Mouse (Mus musculus) liver, embryonic 13.5 days (tissue): Measurements from ENCODE around the gene Camk2n2. TPM values are rescaled to one million over a fixed set of nuclear protein-coding genes. Genes with fewer than 3 reads are reported as not detected.

Experiments used
- ATAC-seq: fragments of 200-750 bp; cut with Nextera tagmentation; 2 replicates; pipeline ENCODE4 v1.8.0; 2017; ENCODE audit warnings: low read depth, mild to moderate bottlenecking, moderate number of reproducible peaks, moderate library complexity
- DNase-seq: peaks from one replicate; pipeline ENCODE4 v3.0.0; 2022
- H3K27ac ChIP-seq: fragments of 300-500 bp; sonication (generic); 2 replicates; pipeline ENCODE4 v1.5.1; 2015; ENCODE audit warnings: moderate library complexity, mild to moderate bottlenecking, inconsistent platforms
- H3K27me3 ChIP-seq: fragments of 300-500 bp; sonication (generic); 2 replicates; pipeline ENCODE4 v1.6.1; 2015; ENCODE audit warnings: mild to moderate bottlenecking, inconsistent platforms
- H3K36me3 ChIP-seq: fragments of 300-500 bp; sonication (generic); 2 replicates; pipeline ENCODE4 v1.6.1; 2015; ENCODE audit warnings: mild to moderate bottlenecking, inconsistent platforms
- H3K4me1 ChIP-seq: fragments of 300-500 bp; sonication (generic); replicated peaks from 2 replicates; pipeline ENCODE4 v1.6.1; 2015; ENCODE audit warnings: inconsistent platforms
- H3K4me2 ChIP-seq: fragments of 300-500 bp; sonication (generic); 2 replicates; pipeline ENCODE4 v1.6.1; 2015; ENCODE audit warnings: inconsistent platforms, mild to moderate bottlenecking, moderate library complexity
- H3K4me3 ChIP-seq: fragments of 300-500 bp; sonication (generic); replicated peaks from 2 replicates; pipeline ENCODE4 v1.5.1; 2015; ENCODE audit warnings: mild to moderate bottlenecking, inconsistent platforms
- H3K9ac ChIP-seq: fragments of 300-500 bp; sonication (generic); 2 replicates; pipeline ENCODE4 v1.6.1; 2015; ENCODE audit warnings: mild to moderate bottlenecking, inconsistent platforms
- H3K9me3 ChIP-seq: fragments of 300-500 bp; sonication (generic); replicated peaks from 2 replicates; pipeline ENCODE4 v1.6.1; 2016; ENCODE audit warnings: inconsistent platforms
- WGBS: fragments of 180-500 bp; shearing (Covaris S2); methylation state at CpG from one replicate; pipeline ENCODE4 v1.1.7; 2015; ENCODE audit not compliant: insufficient replicate concordance; 5-methylcytosine and 5-hydroxymethylcytosine counted together
- polyA plus RNA-seq: library from polyadenylated mRNA; unstranded; fragments of >200 nt; fragmentation: Nextera tagmentation; extraction: Ambion mirVana; gene quantifications from 2 replicates; pipeline ENCODE4 v1.2.1, GENCODE M21; 2015

Gene Camk2n2
- polyA plus RNA-seq, 1 experiment from 2014 or later: 0.10 TPM

DNA sequence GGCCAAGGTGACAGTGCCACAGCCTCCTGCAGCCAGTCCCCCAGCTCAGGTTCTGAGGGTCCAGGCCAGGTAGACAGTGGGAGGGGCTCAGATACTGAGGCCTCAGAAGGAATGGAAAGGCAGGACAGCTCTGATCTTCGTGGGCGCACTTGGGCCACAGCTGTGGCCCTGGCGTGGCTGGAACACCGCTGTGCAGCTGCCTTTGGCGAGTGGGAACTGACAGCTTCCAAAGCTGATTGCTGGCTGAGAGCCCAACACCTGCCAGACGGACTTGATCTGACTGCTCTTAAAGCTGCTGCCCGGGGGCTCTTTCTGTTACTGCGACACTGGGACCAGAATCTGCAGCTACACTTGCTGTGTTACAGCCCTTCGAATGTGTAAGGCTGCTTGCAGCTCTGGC is 16.4 kb downstream of the Camk2n2 start:
- Histone ChIP-seq H3K4me3 (no peak overlapping the region), H3K27me3 (peaks cover 3% of the 10 kb centered on the region; the same call in 1 of the 2 replicates), H3K36me3 (peaks cover 50% of the 10 kb centered on the region), H3K9me3 (no peaks in the 10 kb centered on the region), H3K9ac (no peak overlapping the region), H3K4me2 (no peak overlapping the region), H3K4me1 (peaks cover 12% of the 10 kb centered on the region), H3K27ac (no peak overlapping the region)
- WGBS: 74% methylated on average over 9 of the region's 9 CpGs
- no peak for DNase-seq
- no peak for ATAC-seq

DNA sequence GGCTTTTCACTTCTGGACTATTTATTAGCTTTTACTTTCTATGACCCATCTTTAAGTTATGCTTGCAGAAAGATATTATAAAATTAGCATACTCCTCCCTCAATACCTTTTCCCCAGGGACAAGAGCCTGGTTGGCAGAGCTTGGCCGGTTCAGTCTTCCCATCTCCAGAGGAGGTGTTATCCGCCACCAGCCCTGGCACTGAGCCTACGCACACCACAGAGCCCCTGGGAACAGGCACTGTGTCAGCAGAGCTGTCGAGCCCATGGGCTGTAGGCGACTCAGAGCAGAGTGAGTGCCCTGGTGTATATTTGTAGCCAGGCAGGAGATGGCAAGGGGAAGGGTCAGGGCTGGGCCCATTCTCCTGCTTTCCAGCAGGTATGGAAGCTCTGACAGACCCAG is 20.6 kb downstream of the Camk2n2 start:
- Histone ChIP-seq H3K27ac (no peak overlapping the region), H3K36me3 (peaks cover 14% of the 10 kb centered on the region), H3K4me2 (no peak overlapping the region), H3K9me3 (no peaks in the 10 kb centered on the region), H3K4me3 (no peak overlapping the region), H3K27me3 (peaks cover 3% of the 10 kb centered on the region; the same call in 1 of the 2 replicates), H3K4me1 (peaks cover 20% of the 10 kb centered on the region), H3K9ac (no peak overlapping the region)
- WGBS: 67% methylated on average over 5 of the region's 5 CpGs
- no peak for ATAC-seq
- DNase-seq: no peak

DNA sequence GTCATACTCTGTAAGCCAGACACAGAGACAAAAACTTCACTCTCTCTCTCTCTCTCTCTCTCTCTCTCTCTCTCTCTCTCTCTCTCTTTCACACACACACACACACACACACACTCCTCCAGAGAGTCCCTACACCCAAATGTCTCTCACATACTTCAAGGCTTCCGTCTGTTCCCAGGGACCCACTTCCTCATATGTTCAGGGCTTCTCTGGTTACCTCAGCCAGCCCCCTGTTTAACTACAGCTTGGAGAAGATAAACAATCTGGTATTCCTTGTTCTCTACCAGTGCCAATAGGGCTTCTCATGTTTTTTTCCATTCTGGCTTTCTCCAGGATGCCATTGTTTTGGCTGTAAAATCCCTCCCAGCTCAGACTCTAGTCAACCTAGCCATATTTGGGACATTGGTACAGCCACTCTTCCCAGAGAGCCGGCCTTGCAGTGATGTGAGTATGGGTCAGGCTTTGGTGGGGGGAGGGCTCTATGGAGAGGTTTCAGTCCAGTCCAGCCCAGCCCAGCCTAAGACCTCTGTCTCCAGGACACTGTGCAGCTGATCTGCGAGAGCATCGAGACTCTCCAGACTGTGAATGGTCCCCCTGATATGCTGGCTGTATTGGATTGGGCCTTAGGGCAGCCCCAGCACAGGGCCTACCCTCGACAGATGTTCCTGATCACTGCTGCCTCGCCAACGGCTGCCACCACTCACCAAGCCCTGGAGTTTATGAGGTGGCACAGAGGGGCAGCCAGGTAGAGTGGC is 24.2 kb downstream of the Camk2n2 start:
- no peaks in the 10 kb centered on the region for H3K9me3 ChIP-seq
- no peaks in the 10 kb centered on the region for H3K36me3 ChIP-seq
- H3K9ac ChIP-seq: no peak overlapping the region
- no peak overlapping the region for H3K27ac ChIP-seq
- H3K4me1 ChIP-seq: peaks cover 41% of the 10 kb centered on the region
- WGBS: 55% methylated on average over 7 of the region's 7 CpGs
- H3K4me3 ChIP-seq: no peak overlapping the region
- DNase-seq: no peak
- peak; percentile 24 for ATAC-seq
- H3K27me3 ChIP-seq: peaks cover 31% of the 10 kb centered on the region
- H3K4me2 ChIP-seq: no peak overlapping the region

DNA sequence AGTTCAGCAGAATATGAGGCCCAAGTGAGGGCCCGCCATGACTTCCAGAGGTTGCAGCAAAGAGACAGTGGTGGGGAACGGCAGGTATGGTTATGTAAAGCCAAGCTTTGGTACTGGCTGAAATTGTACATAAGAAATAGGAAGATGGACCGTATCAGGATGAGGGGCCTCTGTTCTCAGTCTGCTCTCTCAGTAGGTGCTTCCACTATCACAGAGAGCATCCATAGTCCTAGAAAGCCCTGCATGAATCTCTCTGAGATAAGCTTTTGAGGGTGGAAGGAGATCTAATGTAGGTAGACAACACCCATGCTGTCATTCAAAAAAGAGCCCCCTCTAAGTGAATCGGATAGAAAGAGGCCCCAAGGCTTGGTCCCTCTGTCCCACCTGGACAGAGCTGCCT is 25.4 kb downstream of the Camk2n2 start:
- Histone ChIP-seq H3K4me2 (peak overlapping the region; percentile 50), H3K27me3 (peaks cover 42% of the 10 kb centered on the region), H3K9ac (peak overlapping the region; percentile 30; the same call in 1 of the 2 replicates), H3K9me3 (no peaks in the 10 kb centered on the region), H3K4me1 (peaks cover 48% of the 10 kb centered on the region), H3K27ac (peak overlapping the region; percentile 35; the same call in 1 of the 2 replicates), H3K4me3 (no peak overlapping the region), H3K36me3 (no peaks in the 10 kb centered on the region)
- ATAC-seq (peak; percentile 51), DNase-seq (no peak)
- WGBS: 41% methylated on average over 4 of the region's 4 CpGs

DNA sequence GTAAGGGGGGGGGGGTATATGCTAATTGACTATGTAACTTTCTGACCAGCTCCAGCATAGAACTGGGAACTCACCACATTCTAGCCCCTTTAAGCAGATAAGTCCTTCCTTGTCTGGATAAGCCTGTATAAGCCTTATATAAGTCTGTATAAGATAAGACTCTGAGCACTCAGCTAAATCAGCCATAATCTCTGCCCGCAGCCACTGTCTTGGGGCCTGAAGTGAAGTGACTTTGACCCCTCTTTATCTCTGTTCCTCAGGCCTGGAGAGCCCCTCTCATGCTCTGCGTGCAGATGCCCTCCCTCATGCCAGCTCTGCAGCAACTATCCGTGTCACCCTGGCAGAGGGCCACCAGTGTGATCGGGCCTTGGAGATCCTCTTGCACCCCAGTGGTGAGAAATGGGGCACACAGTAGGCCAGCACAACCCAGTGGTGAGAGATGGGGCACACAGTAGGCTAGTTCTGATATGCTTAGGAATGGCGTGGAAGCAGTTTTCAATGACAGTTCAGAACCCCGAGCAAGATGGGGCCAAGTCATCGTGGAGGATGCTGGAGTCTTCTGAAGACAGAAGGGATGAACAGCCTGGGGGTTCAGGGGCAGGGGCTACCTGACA is 25.9 kb downstream of the Camk2n2 start:
- peak overlapping the region; percentile 50 for H3K4me2 ChIP-seq
- peak; percentile 71 for DNase-seq
- H3K4me1 ChIP-seq: peaks cover 54% of the 10 kb centered on the region
- H3K9ac ChIP-seq: peak overlapping the region; percentile 30; the same call in 1 of the 2 replicates
- H3K27ac ChIP-seq: peak overlapping the region; percentile 35; the same call in 1 of the 2 replicates
- peaks cover 47% of the 10 kb centered on the region for H3K27me3 ChIP-seq
- no peaks in the 10 kb centered on the region for H3K36me3 ChIP-seq
- 29% methylated on average over 7 of the region's 7 CpGs for WGBS
- H3K9me3 ChIP-seq: no peaks in the 10 kb centered on the region
- ATAC-seq: peak; percentile 90
- no peak overlapping the region for H3K4me3 ChIP-seq

DNA sequence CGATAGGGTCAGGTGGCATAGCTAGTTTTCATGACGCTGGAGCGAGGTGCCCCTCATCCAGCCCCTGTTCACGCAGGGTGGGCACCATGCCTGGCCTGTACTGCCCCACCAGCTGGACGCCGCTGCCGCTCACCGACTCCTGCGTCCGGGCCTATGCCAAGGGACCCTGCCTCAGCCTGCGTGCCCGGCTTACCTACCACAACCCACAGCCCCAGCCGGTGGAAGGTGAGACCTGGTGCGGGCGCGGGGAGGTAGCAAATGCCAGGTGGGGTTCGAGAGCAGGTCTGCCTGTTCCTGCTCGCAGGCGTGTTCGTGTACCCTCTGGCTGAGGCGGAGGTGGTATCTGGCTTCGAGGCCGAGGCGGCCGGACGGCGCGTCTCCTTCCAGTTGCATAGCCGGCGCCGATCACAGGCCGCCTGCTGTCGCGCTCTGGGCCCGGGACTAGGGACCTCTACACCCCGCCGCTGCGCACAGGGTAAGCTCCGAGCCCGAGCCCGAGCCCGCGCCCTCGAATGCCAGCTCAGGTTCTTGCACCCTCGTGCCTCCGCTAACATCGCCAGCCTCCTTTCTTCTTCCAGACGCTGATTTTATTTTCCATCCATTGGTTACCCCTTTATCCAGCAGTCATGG is 29.9 kb downstream of the Camk2n2 start:
- DNase-seq: no peak
- H3K27me3 ChIP-seq: peaks cover 80% of the 10 kb centered on the region

DNA sequence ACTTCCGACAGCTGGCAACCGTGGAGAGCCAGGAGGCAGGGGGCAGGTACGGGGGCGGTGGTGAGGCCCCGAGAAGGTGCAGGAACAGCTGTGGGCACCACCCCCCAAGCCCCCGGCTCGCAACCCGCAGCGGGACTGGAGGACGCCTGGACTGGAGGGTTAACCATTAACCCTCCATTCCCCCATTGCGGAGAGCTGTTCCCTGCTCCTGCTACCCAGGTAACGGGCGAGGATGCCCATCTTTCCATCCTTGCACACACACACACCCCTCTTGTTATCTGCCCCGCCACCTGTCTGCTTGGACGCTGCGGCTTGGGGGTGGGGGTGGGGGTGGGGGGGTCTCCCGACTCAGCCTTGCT is 30.4 kb downstream of the Camk2n2 start:
- H3K9ac ChIP-seq: no peak overlapping the region
- no peak overlapping the region for H3K27ac ChIP-seq
- peaks cover 45% of the 10 kb centered on the region for H3K4me1 ChIP-seq
- peak overlapping the region; percentile 50 for H3K4me3 ChIP-seq
- WGBS: under 1% methylated on average over 15 of the region's 17 CpGs
- H3K9me3 ChIP-seq: no peaks in the 10 kb centered on the region
- ATAC-seq (no peak), DNase-seq (no peak)
- H3K4me2 ChIP-seq: peak overlapping the region; percentile 71
- H3K27me3 ChIP-seq: peaks cover 84% of the 10 kb centered on the region
- H3K36me3 ChIP-seq: no peaks in the 10 kb centered on the region

More for the DNA sequence above, 29.9 kb downstream of the Camk2n2 start:
- Histone ChIP-seq H3K4me3 (peak overlapping the region; percentile 50), H3K4me1 (peaks cover 50% of the 10 kb centered on the region), H3K9ac (no peak overlapping the region), H3K27ac (no peak overlapping the region), H3K9me3 (no peaks in the 10 kb centered on the region), H3K4me2 (peak overlapping the region; percentile 71), H3K36me3 (no peaks in the 10 kb centered on the region)
- no peak for ATAC-seq
- WGBS: 7% methylated on average over 48 of the region's 48 CpGs

DNA sequence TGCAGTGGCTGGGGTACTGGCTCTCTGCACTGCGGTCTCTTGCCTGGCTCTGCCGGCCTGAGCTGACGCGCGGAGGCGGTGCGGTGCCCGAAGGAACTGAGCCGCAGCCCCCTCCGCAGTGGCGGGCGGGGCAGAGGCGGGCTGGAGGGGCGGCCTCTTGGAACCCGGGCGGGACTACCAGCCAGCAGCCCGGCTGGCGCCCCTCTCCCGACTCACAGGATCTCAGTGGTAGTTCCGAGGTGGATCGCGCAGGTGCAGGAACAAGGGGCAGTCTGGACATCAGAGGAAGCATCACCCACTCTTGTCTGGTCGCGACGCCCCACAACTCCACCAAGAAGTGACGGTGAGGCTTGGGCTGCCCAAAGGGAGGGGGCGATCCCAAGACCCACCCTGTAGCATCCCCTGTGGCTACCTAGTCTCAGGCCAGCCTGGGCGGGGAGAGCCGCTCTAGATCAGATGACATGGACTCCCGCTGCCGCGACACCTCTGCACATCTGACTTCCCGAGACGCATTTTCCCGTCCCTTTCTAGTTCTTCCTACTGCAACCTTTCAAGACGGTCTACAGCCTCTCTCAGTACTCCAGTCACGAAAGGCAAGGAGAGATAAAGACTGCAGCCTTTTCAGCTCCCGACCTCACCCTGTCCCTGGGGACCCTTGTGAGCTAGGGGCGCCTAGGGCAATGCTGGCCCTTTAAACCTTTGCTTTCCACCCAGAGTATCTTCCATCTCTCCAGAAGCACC is 31.0 kb downstream of the Camk2n2 start:
- no peaks in the 10 kb centered on the region for H3K9me3 ChIP-seq
- peak overlapping the region; percentile 50 for H3K4me3 ChIP-seq
- H3K27me3 ChIP-seq: peaks cover 88% of the 10 kb centered on the region
- H3K27ac ChIP-seq: no peak overlapping the region
- WGBS: under 1% methylated on average over 39 of the region's 39 CpGs
- ATAC-seq (peak; percentile 29; the same call in 1 of the 2 replicates), DNase-seq (no peak)
- peaks cover 40% of the 10 kb centered on the region for H3K4me1 ChIP-seq
- peak overlapping the region; percentile 71 for H3K4me2 ChIP-seq
- peak overlapping the region; percentile 28; the same call in 1 of the 2 replicates for H3K9ac ChIP-seq
- no peaks in the 10 kb centered on the region for H3K36me3 ChIP-seq

DNA sequence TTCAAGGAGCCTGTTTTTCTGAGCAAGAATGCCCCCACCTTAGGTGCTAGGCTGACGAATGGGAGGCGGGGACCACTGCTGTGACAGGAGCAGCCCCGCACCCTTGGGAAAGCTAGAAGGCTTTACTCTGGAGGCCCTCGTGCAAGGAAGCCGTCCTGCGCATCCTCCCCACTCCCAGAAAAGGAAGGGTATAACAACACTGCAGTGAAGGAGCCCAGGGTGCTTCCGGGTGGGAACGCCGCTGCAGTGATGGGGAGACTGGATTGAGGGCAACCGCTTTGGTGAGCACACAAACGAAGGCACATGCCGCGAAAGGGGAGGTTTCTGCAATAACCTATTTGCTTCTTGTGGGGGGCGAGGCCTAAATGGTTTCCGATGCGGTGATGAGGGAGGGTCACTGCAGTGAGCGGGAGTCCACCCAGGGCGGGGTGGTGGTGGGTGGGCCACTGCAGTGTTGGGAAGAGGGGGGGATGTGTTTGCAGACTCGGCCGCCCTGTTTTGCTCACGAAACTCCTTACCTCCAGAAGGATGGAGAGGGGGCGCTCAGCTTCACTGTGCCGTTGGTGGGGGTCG is 31.6 kb downstream of the Camk2n2 start, which contains the start of gene Vwa5b2:
Gene Vwa5b2 (plus strand): TSS at position 106 of the 573 bp plus-strand sequence.
- Histone ChIP-seq H3K4me3 (peak within 1 kb of the TSS; percentile 50), H3K36me3 (no peaks in the 10 kb centered on the region), H3K4me1 (peaks cover 33% of the 10 kb centered on the region), H3K27me3 (peaks cover 86% of the 10 kb centered on the region), H3K9ac (peak within 1 kb of the TSS; percentile 28; the same call in 1 of the 2 replicates), H3K27ac (no peak within 1 kb of the TSS), H3K9me3 (no peaks in the 10 kb centered on the region), H3K4me2 (peak within 1 kb of the TSS; percentile 71)
- no peak for DNase-seq
- WGBS: 5% methylated on average over 24 of the region's 24 CpGs
- 0 out of 2 replicates have a peak, but pooled peaks have one; percentile 10 for ATAC-seq
